Mouse (Mus musculus): Measurements from ENCODE around the gene Lce1d. TPM values are rescaled to one million over a fixed set of nuclear protein-coding genes. Genes with fewer than 3 reads are reported as not detected.

The Lce1d gene
- total and polyA plus RNA-seq, 3 experiments = not detected

- no peak for TF ChIP-seq UBTF (IDR thresholded peaks at IDR 0.05; ENCODE audit: borderline replicate concordance, insufficient read depth, low read depth, low read length)
- TF ChIP-seq GATA1 (IDR thresholded peaks at IDR 0.05; ENCODE audit: low read depth, low read length) = no peak
- TF ChIP-seq JUND (IDR thresholded peaks at IDR 0.05; ENCODE audit: low read depth, low read length) = no peak
- TF ChIP-seq RAD21 (IDR thresholded peaks at IDR 0.05; ENCODE audit: low read depth, low read length) = no peak
- TF ChIP-seq MAX (IDR thresholded peaks at IDR 0.05; ENCODE audit: low read length) = no peak
- no peak for TF ChIP-seq ETS1 (IDR thresholded peaks at IDR 0.05; ENCODE audit: low read depth, low read length)
- no peak for TF ChIP-seq TBP (IDR thresholded peaks at IDR 0.05; ENCODE audit: low read depth, low read length)
- TF ChIP-seq POLR2AphosphoS2 (IDR thresholded peaks at IDR 0.05; ENCODE audit: low read length) = no peak
- TF ChIP-seq BHLHE40 (IDR thresholded peaks at IDR 0.05; ENCODE audit: borderline replicate concordance, low read depth, low read length) = no peak
- no peak for TF ChIP-seq NRF1 (IDR thresholded peaks at IDR 0.05; ENCODE audit: insufficient read depth, low read depth, low read length, poor library complexity, severe bottlenecking)
- no peak for TF ChIP-seq POLR2A (IDR thresholded peaks at IDR 0.05; ENCODE audit: control insufficient read depth in 1 of 2, insufficient read depth in 1 of 2, low read depth in 1 of 2, low read length in 2 of 2, poor library complexity in 1 of 2)
- no peak for TF ChIP-seq MXI1 (IDR thresholded peaks at IDR 0.05; ENCODE audit: low read depth, low read length)
- TF ChIP-seq SMC3 (IDR thresholded peaks at IDR 0.05; ENCODE audit: low read depth, low read length) = no peak
- TF ChIP-seq HCFC1 (IDR thresholded peaks at IDR 0.05; ENCODE audit: low read depth, low read length) = no peak
- no peak for TF ChIP-seq USF1 (IDR thresholded peaks at IDR 0.05; ENCODE audit: low read depth, low read length)
- H3K36me3 ChIP-seq (ENCODE audit: control insufficient read depth in 1 of 2, insufficient read depth in 2 of 2, low read length in 2 of 2) = no peaks in the 10 kb centered on the region
- H3K9ac ChIP-seq (ENCODE audit: control insufficient read depth, low read depth, low read length, poor library complexity, severe bottlenecking) = no peak within 1 kb of the TSS
- no peak within 1 kb of the TSS for H3K4me3 ChIP-seq (ENCODE audit: control insufficient read depth in 1 of 2, insufficient read depth in 1 of 2, low read depth in 2 of 2, low read length in 2 of 2)
- no peaks in the 10 kb centered on the region for H3K79me2 ChIP-seq (ENCODE audit: control insufficient read depth, insufficient read depth, low read length, poor library complexity)
- H3K27me3 ChIP-seq (ENCODE audit: control insufficient read depth in 1 of 2, insufficient read depth in 2 of 2, low read length in 2 of 2) = no peaks in the 10 kb centered on the region
- DNase-seq (ENCODE audit: low read depth, low spot score) = no peak
- H3K9me3 ChIP-seq (replicated peaks; ENCODE audit: insufficient read depth, low read length) = no peaks in the 10 kb centered on the region
- H3K27ac ChIP-seq (ENCODE audit: control insufficient read depth, low read depth, low read length) = no peak within 1 kb of the TSS
- H3K4me1 ChIP-seq (ENCODE audit: control insufficient read depth in 1 of 2, insufficient read depth in 2 of 2, low read length in 2 of 2) = no peaks in the 10 kb centered on the region
Observed at GRCm38 (mm10) chr3:92678947-92679346, 8.1 kb downstream of the Lce1d start, which contains the start of gene Lce1c. TSS of gene Lce1c (plus strand) at chr3:92679247.

DNA sequence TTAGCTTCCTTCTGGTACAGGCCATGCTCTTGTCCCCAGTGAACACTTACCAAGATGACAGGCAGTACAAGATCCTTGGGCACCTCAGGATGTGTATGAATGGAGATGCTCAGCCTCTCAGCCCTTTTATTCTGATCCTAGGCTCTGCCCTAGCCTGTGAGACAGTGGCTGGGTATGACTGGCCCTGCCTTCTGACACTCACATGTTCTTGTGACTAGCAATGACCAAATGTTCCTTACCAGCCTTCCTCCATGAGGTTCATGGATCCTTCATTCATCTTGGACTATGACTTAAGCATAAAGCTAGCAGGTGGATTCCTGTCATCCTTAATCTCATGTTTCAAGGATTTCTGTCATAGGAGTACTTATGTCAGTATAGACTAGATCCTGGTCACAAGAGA lies 16.8 kb downstream of the Lce1d start, which contains the start of gene Lce1a2:
Gene Lce1a2 (minus strand): TSS at position 101 of the 400 bp plus-strand sequence.
- Histone ChIP-seq H3K36me3 (ENCODE audit: control insufficient read depth in 1 of 2, insufficient read depth in 2 of 2, low read length in 2 of 2) (no peaks in the 10 kb centered on the region), H3K27me3 (ENCODE audit: control insufficient read depth in 1 of 2, insufficient read depth in 2 of 2, low read length in 2 of 2) (no peaks in the 10 kb centered on the region), H3K9me3 (replicated peaks; ENCODE audit: insufficient read depth, low read length) (no peaks in the 10 kb centered on the region), H3K4me3 (ENCODE audit: control insufficient read depth in 1 of 2, insufficient read depth in 1 of 2, low read depth in 2 of 2, low read length in 2 of 2) (no peak within 1 kb of the TSS), H3K4me1 (ENCODE audit: control insufficient read depth in 1 of 2, insufficient read depth in 2 of 2, low read length in 2 of 2) (no peaks in the 10 kb centered on the region), H3K27ac (ENCODE audit: control insufficient read depth, low read depth, low read length) (no peak within 1 kb of the TSS), H3K9ac (ENCODE audit: control insufficient read depth, low read depth, low read length, poor library complexity, severe bottlenecking) (no peak within 1 kb of the TSS), H3K79me2 (ENCODE audit: control insufficient read depth, insufficient read depth, low read length, poor library complexity) (no peaks in the 10 kb centered on the region)
- DNase-seq (ENCODE audit: low read depth, low spot score) = no peak
- TF ChIP-seq MYB (IDR thresholded peaks at IDR 0.05; ENCODE audit: low read depth, low read length) = no peak
- no peak for TF ChIP-seq GABPA (IDR thresholded peaks at IDR 0.05; ENCODE audit: low read depth, low read length)
- no peak for TF ChIP-seq MXI1 (IDR thresholded peaks at IDR 0.05; ENCODE audit: low read depth, low read length)
- no peak for TF ChIP-seq SMC3 (IDR thresholded peaks at IDR 0.05; ENCODE audit: low read depth, low read length)
- no peak for TF ChIP-seq EP300 (IDR thresholded peaks at IDR 0.05; ENCODE audit: low read depth in 1 of 2, low read length in 2 of 2)
- TF ChIP-seq GATA1 (IDR thresholded peaks at IDR 0.05; ENCODE audit: low read depth, low read length) = no peak
- no peak for TF ChIP-seq ELF1 (IDR thresholded peaks at IDR 0.05; ENCODE audit: low read depth, low read length)
- no peak for TF ChIP-seq ZMIZ1 (IDR thresholded peaks at IDR 0.05; ENCODE audit: low read depth, low read length)
- no peak for TF ChIP-seq MEF2A (IDR thresholded peaks at IDR 0.05; ENCODE audit: extremely low read depth, insufficient replicate concordance, low read depth, low read length, poor library complexity, severe bottlenecking)
